Mouse (Mus musculus) midbrain, embryonic 11.5 days (tissue): ENCODE data around the gene Thumpd1. TPM values are rescaled to one million over a fixed set of nuclear protein-coding genes. Genes with fewer than 3 reads are reported as not detected.

Experiments
- polyA plus RNA-seq: library from polyadenylated mRNA; unstranded; fragments of >200 nt; fragmentation: Nextera tagmentation; extraction: Ambion mirVana; gene quantifications from 2 replicates; pipeline ENCODE4 v1.2.1, GENCODE M21; 2014

Gene Thumpd1
- polyA plus RNA-seq, 1 experiment from 2014 or later, result 106 TPM

Other genes starting within 250 kb of the Thumpd1 start
- gene Umod, start 241.5 kb downstream of the Thumpd1 start, polyA plus RNA-seq, result not detected in 2 replicates
- gene Acsm5, start 201.3 kb downstream of the Thumpd1 start, polyA plus RNA-seq, result not detected in 2 replicates
- gene Pdilt, start 197.3 kb downstream of the Thumpd1 start, polyA plus RNA-seq, result not detected in 2 replicates
- gene Acsm2, start 166.5 kb downstream of the Thumpd1 start, polyA plus RNA-seq, result not detected in 2 replicates
- not detected in 2 replicates for gene Acsm1, start 113.8 kb downstream of the Thumpd1 start, polyA plus RNA-seq
- not detected in 2 replicates for gene Acsm4, start 30.8 kb downstream of the Thumpd1 start, polyA plus RNA-seq
- 0.11 and 0.19 TPM in 2 replicates for gene Acsm3, start 40.1 kb upstream of the Thumpd1 start, polyA plus RNA-seq
- 21.0 and 25.2 TPM in 2 replicates for gene Rexo5, start 73.2 kb upstream of the Thumpd1 start, polyA plus RNA-seq
- gene Eri2, start 73.3 kb upstream of the Thumpd1 start, polyA plus RNA-seq, result 42.6 and 45.9 TPM in 2 replicates
- gene Lyrm1, start 175.1 kb upstream of the Thumpd1 start, polyA plus RNA-seq, result 13.1 and 14.4 TPM in 2 replicates
- gene Dcun1d3, start 175.5 kb upstream of the Thumpd1 start, polyA plus RNA-seq, result 10.5 and 11.1 TPM in 2 replicates